ENCODE assay signal across 9 mouse cellular contexts in the genomic region with DNA sequence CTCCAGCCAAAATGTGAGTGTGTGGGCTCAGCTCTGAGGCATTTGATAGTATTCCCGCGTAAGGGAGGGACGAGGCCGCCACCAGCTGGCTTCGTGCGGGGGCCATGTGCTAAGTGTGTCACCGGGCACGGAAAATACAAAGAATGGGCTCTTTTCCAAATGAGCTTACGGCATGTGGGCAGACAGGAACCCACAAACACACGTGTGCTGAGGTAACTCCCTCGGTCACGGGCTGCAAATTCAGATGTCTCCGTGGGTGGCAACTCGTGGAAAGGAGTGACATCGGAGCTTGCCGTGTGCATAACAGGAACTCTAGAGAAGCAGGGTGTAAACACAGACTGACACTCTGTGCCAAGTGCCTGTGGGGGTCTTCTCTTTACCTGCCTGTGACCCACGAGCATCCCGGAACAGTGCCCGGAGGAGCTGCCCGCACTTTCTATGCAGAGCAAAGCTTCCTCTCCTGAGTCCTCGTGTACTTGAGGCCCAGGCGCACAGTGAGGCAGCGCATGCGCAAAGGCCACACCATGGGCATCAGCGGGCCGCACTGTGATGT.
DNase-seq lines count a peak whose midpoint lies in the region; ATAC-seq and TF ChIP-seq lines count a peak whose summit lies in the region.
"Had no signal": no experiment of that assay in that cellular context is flagged by ENCODE, and none has a peak within 500 bp of the region (broad histone marks: within the 10 kb centered on the region; RNA-seq: fewer than 3 reads in every experiment).

No protein-coding gene starts in this region.

- no peak for TF ChIP-seq CTCF in layer of hippocampus, adult 2 months (conservative IDR thresholded peaks at IDR 0.05)

- H3K27me3 ChIP-seq in forebrain, embryonic 15.5 days, result no peaks in the 10 kb centered on the region
- no peaks in the 10 kb centered on the region for H3K27me3 ChIP-seq in forebrain, embryonic 12.5 days
- no peaks in the 10 kb centered on the region for H3K27me3 ChIP-seq in midbrain, embryonic 10.5 days (ENCODE audit: low read depth, poor library complexity, severe bottlenecking)
- H3K27me3 ChIP-seq: CH12.LX had no signal

- H3K4me1 ChIP-seq in forebrain, embryonic 15.5 days, result peaks cover 33% of the 10 kb centered on the region
- peaks cover 5% of the 10 kb centered on the region for H3K4me1 ChIP-seq in forebrain, embryonic 12.5 days
- H3K4me1 ChIP-seq in midbrain, embryonic 10.5 days, result peaks cover 4% of the 10 kb centered on the region; the same call in 1 of the 2 replicates

- H3K27ac ChIP-seq in forebrain, embryonic 15.5 days (replicated peaks), result 0 out of 2 replicates have a peak overlapping the region, but pooled peaks have one; percentile 14
- no peak overlapping the region for H3K27ac ChIP-seq in forebrain, embryonic 12.5 days
- H3K27ac ChIP-seq in layer of hippocampus, adult 2 months, result peak overlapping the region; percentile 32; the same call in 1 of the 2 replicates
- H3K27ac ChIP-seq in midbrain, embryonic 10.5 days (replicated peaks), result no peak overlapping the region

- peak; percentile 66 for DNase-seq in right cerebral cortex, adult 18-20 months
- DNase-seq in right cerebral cortex, postnatal 4 days, result no peak
- DNase-seq in layer of hippocampus, adult 2 months (ENCODE audit: low spot score in 2 of 2), result peak; percentile 70 to 73
- peak; percentile 61 for DNase-seq in right cerebral cortex, postnatal 14 days
- no peak for DNase-seq in midbrain, embryonic 10.5 days (ENCODE audit: low spot score)
- DNase-seq in B cell, adult 2 months, result no peak

- peak; percentile 58 for ATAC-seq in forebrain, embryonic 15.5 days (replicated peaks)
- ATAC-seq in forebrain, embryonic 12.5 days (ENCODE audit: low FRiP score), result no peak

- no peaks in the 10 kb centered on the region for H3K36me3 ChIP-seq in forebrain, embryonic 15.5 days
- H3K36me3 ChIP-seq in forebrain, embryonic 12.5 days (replicated peaks), result no peaks in the 10 kb centered on the region
- no peaks in the 10 kb centered on the region for H3K36me3 ChIP-seq in midbrain, embryonic 10.5 days

- no peak overlapping the region for H3K4me2 ChIP-seq in forebrain, embryonic 15.5 days (replicated peaks)
- no peak overlapping the region for H3K4me2 ChIP-seq in forebrain, embryonic 12.5 days

- H3K9ac ChIP-seq in forebrain, embryonic 15.5 days (replicated peaks), result no peak overlapping the region
- H3K9ac ChIP-seq in forebrain, embryonic 12.5 days, result no peak overlapping the region

- 79% methylated on average over 26 of the region's 26 CpGs for WGBS in forebrain, embryonic 15.5 days
- 88% methylated on average over 26 of the region's 26 CpGs for WGBS in forebrain, embryonic 12.5 days
- WGBS in midbrain, embryonic 10.5 days, result 95% methylated on average over 26 of the region's 26 CpGs

- H3K9me3 ChIP-seq in forebrain, embryonic 15.5 days, result no peaks in the 10 kb centered on the region
- no peaks in the 10 kb centered on the region for H3K9me3 ChIP-seq in forebrain, embryonic 12.5 days
- no peaks in the 10 kb centered on the region for H3K9me3 ChIP-seq in midbrain, embryonic 10.5 days (replicated peaks)

- no peak overlapping the region for H3K4me3 ChIP-seq in forebrain, embryonic 15.5 days
- no peak overlapping the region for H3K4me3 ChIP-seq in forebrain, embryonic 12.5 days (replicated peaks)
- no peak overlapping the region for H3K4me3 ChIP-seq in layer of hippocampus, adult 2 months
- no peak overlapping the region for H3K4me3 ChIP-seq in midbrain, embryonic 10.5 days

Comparison
In these comparisons a context has a peak if more than half of its experiments do, and no peak if none do; other contexts are left out.
1. H3K27ac ChIP-seq: peak in forebrain, embryonic 15.5 days (single experiment) and layer of hippocampus, adult 2 months (single experiment); none in forebrain, embryonic 12.5 days (single experiment) and midbrain, embryonic 10.5 days (single experiment).
2. DNase-seq: peak in right cerebral cortex, adult 18-20 months (single experiment), layer of hippocampus, adult 2 months (2 of 2) and right cerebral cortex, postnatal 14 days (single experiment); none in right cerebral cortex, postnatal 4 days (single experiment), midbrain, embryonic 10.5 days (single experiment) and B cell, adult 2 months (0 of 2).